Mouse (Mus musculus) brain, embryonic 14.5 days (tissue): ENCODE data around the gene Zmynd19.
"Not testable (repeated sequence)": the region's sequence is repeated elsewhere in the genome, so short reads cannot be mapped to it uniquely, and the experiment has no call there.

Source experiments
- CTCF ChIP-seq: fragments of 200-500 bp; IDR thresholded peaks from 2 replicates; pipeline ENCODE4 v1.5.1; 2012; ENCODE audit warnings: inconsistent platforms, mild to moderate bottlenecking, moderate library complexity, borderline replicate concordance; ENCODE audit not compliant: insufficient read depth, insufficient read length; ENCODE audit errors: extremely low read depth
- POLR2A ChIP-seq: fragments of 200-500 bp; IDR thresholded peaks from 2 replicates; pipeline ENCODE4 v1.6.1; 2012; ENCODE audit warnings: mild to moderate bottlenecking, inconsistent platforms, borderline replicate concordance; ENCODE audit not compliant: poor library complexity, insufficient read depth, insufficient read length, severe bottlenecking; ENCODE audit errors: extremely low read depth

GRCm38 (mm10) chr2:24944304-24944703 is 5.3 kb upstream of the Zmynd19 start:
- TF ChIP-seq CTCF, POLR2A: not testable (repeated sequence)
